Comparison of ENCODE assay signal across 10 mouse cellular contexts in the genomic region with DNA sequence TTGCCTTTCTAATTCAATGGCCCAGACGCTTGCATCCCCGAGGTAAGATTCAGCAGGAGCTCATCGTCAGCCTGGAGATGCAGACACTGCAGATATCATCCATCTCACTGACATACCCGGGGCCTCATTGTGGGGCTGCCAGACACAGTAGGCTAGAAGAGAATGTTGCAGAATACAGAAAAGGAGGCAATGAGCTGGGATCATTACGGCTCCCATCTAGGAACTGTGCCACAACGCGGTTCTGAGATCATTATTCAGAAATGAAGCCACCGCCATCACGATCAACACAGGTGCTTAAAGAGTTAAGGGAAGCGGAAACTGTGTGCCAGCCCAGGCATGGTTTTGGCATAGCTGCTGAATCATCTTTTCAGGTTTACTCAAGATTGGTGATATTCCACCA.
A peak's percentile ranks its signal among the peaks of the same experiment; 100 is the strongest.
DNase-seq lines count a peak whose midpoint lies in the region; ATAC-seq lines count a peak whose summit lies in the region.
"Had no signal": no experiment of that assay in that cellular context is flagged by ENCODE, and none has a peak within 500 bp of the region (broad histone marks: within the 10 kb centered on the region; RNA-seq: fewer than 3 reads in every experiment).

No protein-coding gene starts in this region.

- H3K4me3 ChIP-seq in midbrain, embryonic 15.5 days = no peak overlapping the region
- H3K4me3 ChIP-seq: embryonic facial prominence, embryonic 12.5 days; heart, embryonic 12.5 days had no signal

- no peaks in the 10 kb centered on the region for H3K9me3 ChIP-seq in midbrain, embryonic 15.5 days
- H3K9me3 ChIP-seq: embryonic facial prominence, embryonic 12.5 days; heart, embryonic 12.5 days had no signal

- peak; percentile 13 for DNase-seq in cerebellum, adult 11 months
- DNase-seq in cerebellum, postnatal 36 days = peak; percentile 18 to 48
- peak; percentile 43 to 63 for DNase-seq in layer of hippocampus, adult 8-10 months (ENCODE audit: low spot score in 2 of 2)
- no peak for DNase-seq in c-Kit-positive CD71-positive TER-119-positive erythroid progenitor cells, embryonic 14.5 days (ENCODE audit: low spot score)
- DNase-seq in kidney, postnatal 4 days = no peak
- DNase-seq in adrenal gland, postnatal 14 days = no peak
- DNase-seq in ovary, postnatal 10 days (ENCODE audit: low spot score) = no peak

- H3K4me1 ChIP-seq in midbrain, embryonic 15.5 days = 0 out of 2 replicates have a peak, but pooled peaks cover 4% of the 10 kb centered on the region
- H3K4me1 ChIP-seq: embryonic facial prominence, embryonic 12.5 days; heart, embryonic 12.5 days had no signal

- peak overlapping the region; percentile 78 for H3K27ac ChIP-seq in midbrain, embryonic 15.5 days
- H3K27ac ChIP-seq: embryonic facial prominence, embryonic 12.5 days had no signal

- H3K27me3 ChIP-seq in midbrain, embryonic 15.5 days (replicated peaks) = no peaks in the 10 kb centered on the region
- H3K27me3 ChIP-seq: embryonic facial prominence, embryonic 12.5 days; heart, embryonic 12.5 days had no signal

- no peak overlapping the region for H3K9ac ChIP-seq in midbrain, embryonic 15.5 days
- H3K9ac ChIP-seq: embryonic facial prominence, embryonic 12.5 days; heart, embryonic 12.5 days had no signal

- H3K36me3 ChIP-seq in midbrain, embryonic 15.5 days (replicated peaks) = no peaks in the 10 kb centered on the region
- H3K36me3 ChIP-seq: embryonic facial prominence, embryonic 12.5 days; heart, embryonic 12.5 days had no signal

- 53% methylated on average over 10 of the region's 10 CpGs for WGBS in midbrain, embryonic 15.5 days

- peak; percentile 83 for ATAC-seq in midbrain, embryonic 15.5 days (replicated peaks)

- peak overlapping the region; percentile 20; the same call in 1 of the 2 replicates for H3K4me2 ChIP-seq in midbrain, embryonic 15.5 days
- H3K4me2 ChIP-seq: embryonic facial prominence, embryonic 12.5 days; heart, embryonic 12.5 days had no signal

Comparison
In these comparisons a context has a peak if more than half of its experiments do, and no peak if none do; other contexts are left out.
1. DNase-seq: peak in cerebellum, adult 11 months (single experiment), cerebellum, postnatal 36 days (2 of 2) and layer of hippocampus, adult 8-10 months (2 of 2); none in c-Kit-positive CD71-positive TER-119-positive erythroid progenitor cells, embryonic 14.5 days (single experiment), kidney, postnatal 4 days (0 of 2), adrenal gland, postnatal 14 days (single experiment) and ovary, postnatal 10 days (single experiment).